Mouse (Mus musculus) neural tube, embryonic 13.5 days (tissue): ENCODE data around the gene Tma7. TPM values are rescaled to one million over a fixed set of nuclear protein-coding genes. Genes with fewer than 3 reads are reported as not detected.

Experiments
- ATAC-seq: fragments of 200-750 bp; cut with Nextera tagmentation; 2 replicates; pipeline ENCODE4 v1.8.0; 2017; ENCODE audit warnings: low read depth, mild to moderate bottlenecking, moderate TSS enrichment, moderate library complexity
- H3K27ac ChIP-seq: fragments of 300-500 bp; sonication (generic); replicated peaks from 2 replicates; pipeline ENCODE4 v1.5.1; 2015; ENCODE audit warnings: moderate library complexity, mild to moderate bottlenecking, inconsistent platforms
- H3K27me3 ChIP-seq: fragments of 300-500 bp; sonication (generic); 2 replicates; pipeline ENCODE4 v1.6.1; 2015; ENCODE audit warnings: mild to moderate bottlenecking, inconsistent platforms
- H3K36me3 ChIP-seq: fragments of 300-500 bp; sonication (generic); 2 replicates; pipeline ENCODE4 v1.6.1; 2015; ENCODE audit warnings: mild to moderate bottlenecking, inconsistent platforms
- H3K4me1 ChIP-seq: fragments of 300-500 bp; sonication (generic); replicated peaks from 2 replicates; pipeline ENCODE4 v1.6.1; 2015; ENCODE audit warnings: inconsistent platforms
- H3K4me2 ChIP-seq: fragments of 300-500 bp; sonication (generic); 2 replicates; pipeline ENCODE4 v1.6.1; 2015; ENCODE audit warnings: inconsistent platforms, mild to moderate bottlenecking, moderate library complexity
- H3K4me3 ChIP-seq: fragments of 300-500 bp; sonication (generic); 2 replicates; pipeline ENCODE4 v1.5.1; 2015; ENCODE audit warnings: mild to moderate bottlenecking, inconsistent platforms
- H3K9ac ChIP-seq: fragments of 300-500 bp; sonication (generic); 2 replicates; pipeline ENCODE4 v1.6.1; 2015; ENCODE audit warnings: moderate library complexity, mild to moderate bottlenecking, inconsistent platforms
- H3K9me3 ChIP-seq: fragments of 300-500 bp; sonication (generic); 2 replicates; pipeline ENCODE4 v1.6.1; 2016; ENCODE audit warnings: inconsistent platforms
- WGBS: fragments of 180-500 bp; shearing (Covaris S2); methylation state at CpG from one replicate; pipeline ENCODE4 v1.1.7; 2015; 5-methylcytosine and 5-hydroxymethylcytosine counted together
- polyA plus RNA-seq: library from polyadenylated mRNA; unstranded; fragments of >200 nt; fragmentation: Nextera tagmentation; extraction: Ambion mirVana; gene quantifications from 2 replicates; pipeline ENCODE4 v1.2.1, GENCODE M21; 2015

Gene Tma7
- polyA plus RNA-seq: 726 and 792 TPM in 2 replicates

DNA sequence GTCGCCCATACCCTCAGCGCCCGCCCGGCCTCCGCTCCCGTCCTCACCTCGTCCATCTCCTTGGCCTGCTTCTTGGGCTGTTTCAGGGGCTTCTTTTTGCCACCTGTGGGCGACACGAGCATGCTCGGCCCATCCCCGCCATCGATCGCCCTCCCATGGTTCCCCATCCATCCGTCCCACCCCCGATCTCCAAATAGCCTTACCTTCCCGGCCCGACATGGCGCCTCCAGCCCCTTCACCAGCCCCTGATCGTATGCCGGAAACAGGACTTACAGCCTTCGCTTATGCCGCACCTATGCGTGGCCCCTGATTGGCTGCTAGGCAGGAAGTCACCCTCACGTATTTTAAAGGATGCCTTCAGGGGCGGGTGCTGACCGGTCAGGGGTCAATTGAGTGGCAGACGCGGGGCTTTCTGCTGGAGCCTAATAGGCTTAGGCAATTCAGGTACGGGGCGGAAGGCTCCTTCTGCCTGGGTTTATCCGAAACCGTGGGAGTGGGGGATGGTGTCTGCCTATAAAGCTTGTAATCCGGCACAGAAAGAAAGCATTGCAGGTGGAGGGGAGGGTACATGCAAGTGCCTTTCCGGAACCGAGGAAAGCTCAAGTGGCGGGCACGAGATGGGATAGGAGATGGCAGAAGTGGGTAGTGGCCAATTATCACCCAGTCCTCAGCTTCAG is at the start of gene Tma7, which contains the start of gene Ccdc51:
Gene Tma7, minus strand, starts transcription at position 464 of the 677 bp plus-strand sequence.
Gene Ccdc51, plus strand, starts transcription at position 370 of the 677 bp plus-strand sequence.
- peak; percentile 96 for ATAC-seq
- under 1% methylated on average over 37 of the region's 37 CpGs for WGBS

GRCm38 (mm10) chr9:109130076-109130475 is 47.7 kb upstream of the Tma7 start:
- Histone ChIP-seq H3K36me3 (no peaks in the 10 kb centered on the region), H3K9me3 (no peaks in the 10 kb centered on the region), H3K4me3 (no peak overlapping the region), H3K27me3 (no peaks in the 10 kb centered on the region), H3K4me1 (no peaks in the 10 kb centered on the region), H3K9ac (no peak overlapping the region), H3K27ac (no peak overlapping the region), H3K4me2 (no peak overlapping the region)
- no peak for ATAC-seq
- WGBS: 86% methylated on average over 5 of the region's 5 CpGs

More for the DNA sequence above, at the start of gene Tma7, which contains the start of gene Ccdc51:
- H3K9ac ChIP-seq: peak within 1 kb of the TSS; percentile 92
- no peaks in the 10 kb centered on the region for H3K27me3 ChIP-seq
- H3K36me3 ChIP-seq: peaks cover 25% of the 10 kb centered on the region
- peak within 1 kb of the TSS; percentile 85 for H3K4me3 ChIP-seq
- peaks cover 29% of the 10 kb centered on the region for H3K4me1 ChIP-seq
- no peaks in the 10 kb centered on the region for H3K9me3 ChIP-seq
- peak within 1 kb of the TSS; percentile 95 for H3K4me2 ChIP-seq
- H3K27ac ChIP-seq: peak within 1 kb of the TSS; percentile 79

DNA sequence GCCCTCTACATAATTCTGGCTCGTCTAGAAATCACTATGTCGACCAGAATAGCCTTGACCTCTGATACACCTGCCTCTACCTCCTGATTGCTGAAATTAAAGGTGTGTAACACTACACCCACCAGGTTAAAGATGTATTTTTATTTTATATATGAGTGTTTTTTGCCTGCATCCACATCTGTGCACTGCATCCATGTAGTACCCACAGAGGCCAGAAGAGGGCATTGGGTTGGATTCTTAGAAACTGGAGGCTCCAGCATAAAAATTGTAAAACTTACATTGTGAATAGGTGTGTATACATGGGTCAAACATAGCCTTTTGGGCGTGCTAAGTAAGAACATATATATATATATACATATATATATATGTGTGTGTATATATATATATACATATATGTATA is 45.8 kb upstream of the Tma7 start:
- no peaks in the 10 kb centered on the region for H3K36me3 ChIP-seq
- H3K27me3 ChIP-seq: no peaks in the 10 kb centered on the region
- no peak overlapping the region for H3K4me3 ChIP-seq
- 56% methylated on average over 3 of the region's 3 CpGs for WGBS
- no peak overlapping the region for H3K27ac ChIP-seq
- no peak overlapping the region for H3K9ac ChIP-seq
- peaks cover 4% of the 10 kb centered on the region; the same call in 1 of the 2 replicates for H3K4me1 ChIP-seq
- no peaks in the 10 kb centered on the region for H3K9me3 ChIP-seq
- no peak for ATAC-seq
- no peak overlapping the region for H3K4me2 ChIP-seq

- Histone ChIP-seq H3K4me3 (no peak overlapping the region), H3K36me3 (no peaks in the 10 kb centered on the region), H3K9me3 (no peaks in the 10 kb centered on the region), H3K9ac (no peak overlapping the region), H3K4me2 (no peak overlapping the region), H3K27ac (no peak overlapping the region), H3K27me3 (no peaks in the 10 kb centered on the region), H3K4me1 (peaks cover 4% of the 10 kb centered on the region; the same call in 1 of the 2 replicates)
- ATAC-seq: no peak
- 82% methylated on average over 4 of the region's 4 CpGs for WGBS
Observed at GRCm38 (mm10) chr9:109127076-109127475, 44.7 kb upstream of the Tma7 start.

- Histone ChIP-seq H3K4me1 (peaks cover 4% of the 10 kb centered on the region; the same call in 1 of the 2 replicates), H3K27me3 (no peaks in the 10 kb centered on the region), H3K9me3 (no peaks in the 10 kb centered on the region), H3K4me3 (no peak overlapping the region), H3K9ac (no peak overlapping the region), H3K36me3 (0 out of 2 replicates have a peak, but pooled peaks cover 2% of the 10 kb centered on the region), H3K27ac (no peak overlapping the region), H3K4me2 (no peak overlapping the region)
- ATAC-seq: no peak
- WGBS: 70% methylated on average over 3 of the region's 3 CpGs
Observed at GRCm38 (mm10) chr9:109125481-109125880, 43.1 kb upstream of the Tma7 start.

GRCm38 (mm10) chr9:109125043-109125442 is 42.7 kb upstream of the Tma7 start:
- Histone ChIP-seq H3K4me3 (no peak overlapping the region), H3K27me3 (no peaks in the 10 kb centered on the region), H3K36me3 (peaks cover 5% of the 10 kb centered on the region; the same call in 1 of the 2 replicates), H3K4me2 (no peak overlapping the region), H3K9me3 (no peaks in the 10 kb centered on the region), H3K27ac (no peak overlapping the region), H3K4me1 (peaks cover 4% of the 10 kb centered on the region; the same call in 1 of the 2 replicates), H3K9ac (no peak overlapping the region)
- WGBS: 86% methylated on average over 2 of the region's 2 CpGs
- no peak for ATAC-seq

- H3K4me2 ChIP-seq: no peak overlapping the region
- H3K4me1 ChIP-seq: peaks cover 4% of the 10 kb centered on the region; the same call in 1 of the 2 replicates
- H3K4me3 ChIP-seq: no peak overlapping the region
- 84% methylated on average over 3 of the region's 3 CpGs for WGBS
- no peaks in the 10 kb centered on the region for H3K9me3 ChIP-seq
- no peak overlapping the region for H3K27ac ChIP-seq
- ATAC-seq: no peak
- H3K27me3 ChIP-seq: no peaks in the 10 kb centered on the region
- no peak overlapping the region for H3K9ac ChIP-seq
- H3K36me3 ChIP-seq: peaks cover 14% of the 10 kb centered on the region
Observed at GRCm38 (mm10) chr9:109124164-109124563, 41.8 kb upstream of the Tma7 start.

DNA sequence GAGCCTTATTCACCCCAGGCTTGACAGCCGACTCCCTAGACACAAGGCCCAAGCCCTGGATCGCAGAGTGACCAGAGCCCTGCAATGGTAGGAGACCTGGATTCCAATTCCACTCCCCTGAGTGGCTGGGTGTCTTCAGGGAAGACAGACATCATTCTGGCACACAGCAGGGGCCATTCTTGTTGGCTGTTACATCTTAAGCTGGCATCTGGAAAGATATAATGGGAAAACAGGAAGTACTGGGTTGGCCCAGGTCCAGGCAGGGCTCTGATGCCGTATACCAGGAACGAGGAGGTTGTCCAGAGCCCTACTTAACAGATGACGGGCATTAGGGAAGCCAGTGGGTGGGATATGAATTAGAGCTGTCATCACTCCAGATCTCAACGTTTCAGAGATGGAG is 40.9 kb upstream of the Tma7 start:
- 55% methylated on average over 6 of the region's 6 CpGs for WGBS
- ATAC-seq: peak; percentile 17; the same call in 1 of the 2 replicates

DNA sequence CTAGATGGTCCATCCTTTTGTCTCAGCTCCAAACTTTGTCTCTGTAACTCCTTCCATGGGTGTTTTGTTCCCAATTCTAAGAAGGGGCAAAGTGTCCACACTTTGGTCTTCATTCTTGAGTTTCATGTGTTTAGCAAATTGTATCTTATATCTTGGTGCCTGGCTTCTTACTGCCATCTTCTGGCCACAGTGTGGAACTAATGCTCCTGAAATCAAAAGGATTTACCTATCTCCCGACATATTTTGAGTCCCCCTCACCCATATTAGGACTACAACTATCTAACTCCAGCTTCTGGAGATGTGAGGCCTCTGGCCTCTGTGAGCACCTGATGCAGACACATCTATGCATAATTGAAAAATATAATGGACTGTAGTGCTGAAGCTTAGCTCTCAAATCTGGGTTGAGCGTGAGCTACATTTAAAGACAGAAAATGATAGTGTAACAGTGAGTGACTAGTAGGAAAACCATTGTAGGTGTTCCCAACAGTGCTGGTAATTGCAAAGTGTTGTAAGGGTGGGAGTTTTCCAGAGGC is 40.2 kb upstream of the Tma7 start:
- H3K27ac ChIP-seq: no peak overlapping the region
- no peaks in the 10 kb centered on the region for H3K9me3 ChIP-seq
- H3K36me3 ChIP-seq: peaks cover 29% of the 10 kb centered on the region
- peaks cover 4% of the 10 kb centered on the region; the same call in 1 of the 2 replicates for H3K4me1 ChIP-seq
- H3K4me2 ChIP-seq: no peak overlapping the region
- ATAC-seq: no peak; the same call in 1 of the 2 replicates
- WGBS: 50% methylated on average over 2 of the region's 2 CpGs
- H3K9ac ChIP-seq: no peak overlapping the region
- H3K27me3 ChIP-seq: no peaks in the 10 kb centered on the region
- no peak overlapping the region for H3K4me3 ChIP-seq

More for the DNA sequence above, 40.9 kb upstream of the Tma7 start:
- H3K27ac ChIP-seq: no peak overlapping the region
- peaks cover 4% of the 10 kb centered on the region; the same call in 1 of the 2 replicates for H3K4me1 ChIP-seq
- no peaks in the 10 kb centered on the region for H3K9me3 ChIP-seq
- no peaks in the 10 kb centered on the region for H3K27me3 ChIP-seq
- H3K4me2 ChIP-seq: no peak overlapping the region
- peaks cover 23% of the 10 kb centered on the region for H3K36me3 ChIP-seq
- no peak overlapping the region for H3K4me3 ChIP-seq
- H3K9ac ChIP-seq: peak overlapping the region; percentile 31; the same call in 1 of the 2 replicates

GRCm38 (mm10) chr9:109120956-109121355 is 38.6 kb upstream of the Tma7 start:
- H3K9me3 ChIP-seq: no peaks in the 10 kb centered on the region
- 89% methylated on average over 6 of the region's 6 CpGs for WGBS

GRCm38 (mm10) chr9:109119571-109119970 is 37.2 kb upstream of the Tma7 start:
- Histone ChIP-seq H3K27me3 (no peaks in the 10 kb centered on the region), H3K9me3 (no peaks in the 10 kb centered on the region), H3K4me3 (no peak overlapping the region), H3K4me1 (peaks cover 4% of the 10 kb centered on the region; the same call in 1 of the 2 replicates), H3K4me2 (no peak overlapping the region), H3K9ac (no peak overlapping the region), H3K36me3 (peaks cover 60% of the 10 kb centered on the region), H3K27ac (no peak overlapping the region)
- ATAC-seq: no peak
- WGBS: 94% methylated on average over 9 of the region's 9 CpGs

More at GRCm38 (mm10) chr9:109120956-109121355, 38.6 kb upstream of the Tma7 start:
- Histone ChIP-seq H3K36me3 (peaks cover 46% of the 10 kb centered on the region), H3K27ac (no peak overlapping the region), H3K4me1 (peaks cover 4% of the 10 kb centered on the region; the same call in 1 of the 2 replicates), H3K4me3 (no peak overlapping the region), H3K9ac (no peak overlapping the region), H3K4me2 (no peak overlapping the region), H3K27me3 (no peaks in the 10 kb centered on the region)
- no peak for ATAC-seq

DNA sequence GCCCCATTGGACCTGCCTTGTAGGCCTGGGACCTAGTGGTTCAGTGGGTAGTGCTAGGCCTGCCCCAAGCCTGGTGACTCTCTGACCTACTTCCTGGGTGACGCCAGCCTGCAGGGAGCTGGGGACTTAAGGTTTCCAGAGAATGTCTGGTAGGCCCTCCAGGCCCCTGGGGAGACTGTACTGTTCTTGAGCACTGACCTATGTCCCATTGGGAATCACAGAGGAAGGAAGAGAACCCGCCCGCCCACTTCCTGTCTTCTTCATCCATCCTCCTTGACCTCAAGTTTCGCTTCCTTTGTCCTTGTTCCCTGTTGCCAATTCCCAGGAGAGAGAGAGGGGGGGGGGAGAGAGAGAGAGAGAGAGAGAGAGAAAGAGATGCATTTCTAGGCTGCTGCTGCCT is 35.7 kb upstream of the Tma7 start:
- H3K4me3 ChIP-seq: no peak overlapping the region
- ATAC-seq: 0 out of 2 replicates have a peak, but pooled peaks have one; percentile 10
- H3K27me3 ChIP-seq: no peaks in the 10 kb centered on the region
- WGBS: 98% methylated on average over 4 of the region's 4 CpGs
- H3K27ac ChIP-seq: no peak overlapping the region
- H3K4me2 ChIP-seq: no peak overlapping the region
- no peaks in the 10 kb centered on the region for H3K9me3 ChIP-seq
- H3K36me3 ChIP-seq: peaks cover 74% of the 10 kb centered on the region
- no peak overlapping the region for H3K9ac ChIP-seq
- H3K4me1 ChIP-seq: no peaks in the 10 kb centered on the region
